In the genomic region with DNA sequence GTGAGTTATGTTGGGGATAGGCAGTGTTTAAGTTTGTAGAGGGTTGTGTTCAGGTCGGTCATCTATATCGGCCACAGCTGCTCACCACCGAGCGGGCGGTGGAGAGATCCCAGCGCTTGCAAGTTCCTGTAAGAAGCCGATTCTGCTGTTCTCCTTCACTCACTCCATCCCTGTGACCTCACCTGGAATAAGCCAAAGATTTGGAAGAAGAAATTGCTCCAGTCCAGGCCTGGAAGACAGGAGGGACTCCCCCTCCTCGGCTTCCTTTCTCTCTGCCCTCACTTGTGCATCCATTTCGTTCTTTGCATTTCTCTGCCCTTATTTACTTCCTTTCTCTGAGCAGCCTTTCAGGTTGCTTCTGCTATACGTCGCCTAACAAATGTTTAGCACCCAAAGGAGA, we compare ENCODE assay signal across 14 mouse cellular contexts.
DNase-seq lines count a peak whose midpoint lies in the region; ATAC-seq lines count a peak whose summit lies in the region.
"Had no signal": no experiment of that assay in that cellular context is flagged by ENCODE, and none has a peak within 500 bp of the region (broad histone marks: within the 10 kb centered on the region; RNA-seq: fewer than 3 reads in every experiment).

No protein-coding gene starts in this region.

- peaks cover 23% of the 10 kb centered on the region for H3K27me3 ChIP-seq in forebrain, embryonic 13.5 days
- H3K27me3 ChIP-seq in forebrain, embryonic 11.5 days (ENCODE audit: control insufficient read depth, insufficient read depth, low read length) = peaks cover 20% of the 10 kb centered on the region
- H3K27me3 ChIP-seq in midbrain, embryonic 13.5 days = peaks cover 20% of the 10 kb centered on the region
- H3K27me3 ChIP-seq in midbrain, embryonic 11.5 days (ENCODE audit: control insufficient read depth, insufficient read depth, low read length) = peaks cover 15% of the 10 kb centered on the region
- no peaks in the 10 kb centered on the region for H3K27me3 ChIP-seq in hindbrain, embryonic 15.5 days
- no peaks in the 10 kb centered on the region for H3K27me3 ChIP-seq in neural tube, embryonic 15.5 days (replicated peaks)

- no peaks in the 10 kb centered on the region for H3K9me3 ChIP-seq in forebrain, embryonic 13.5 days (replicated peaks)
- H3K9me3 ChIP-seq in forebrain, embryonic 11.5 days (ENCODE audit: control insufficient read depth, low read length) = no peaks in the 10 kb centered on the region
- no peaks in the 10 kb centered on the region for H3K9me3 ChIP-seq in midbrain, embryonic 13.5 days
- no peaks in the 10 kb centered on the region for H3K9me3 ChIP-seq in midbrain, embryonic 11.5 days (ENCODE audit: control insufficient read depth, low read length)
- H3K9me3 ChIP-seq in hindbrain, embryonic 15.5 days = no peaks in the 10 kb centered on the region
- H3K9me3 ChIP-seq in neural tube, embryonic 15.5 days (replicated peaks) = no peaks in the 10 kb centered on the region

- H3K4me3 ChIP-seq in forebrain, embryonic 13.5 days = peak overlapping the region; percentile 46; the same call in 1 of the 2 replicates
- H3K4me3 ChIP-seq in forebrain, embryonic 11.5 days (ENCODE audit: low read depth, low read length) = no peak overlapping the region
- H3K4me3 ChIP-seq in midbrain, embryonic 13.5 days (replicated peaks) = peak overlapping the region; percentile 51
- no peak overlapping the region for H3K4me3 ChIP-seq in midbrain, embryonic 11.5 days (ENCODE audit: low read depth, low read length)
- H3K4me3 ChIP-seq in hindbrain, embryonic 15.5 days = peak overlapping the region; percentile 49
- peak overlapping the region; percentile 52 for H3K4me3 ChIP-seq in neural tube, embryonic 15.5 days (replicated peaks)

- no peaks in the 10 kb centered on the region for H3K36me3 ChIP-seq in forebrain, embryonic 13.5 days (ENCODE audit: poor library complexity, severe bottlenecking)
- H3K36me3 ChIP-seq in forebrain, embryonic 11.5 days (ENCODE audit: control insufficient read depth, insufficient read depth, low read length) = no peaks in the 10 kb centered on the region
- H3K36me3 ChIP-seq in midbrain, embryonic 13.5 days = no peaks in the 10 kb centered on the region
- H3K36me3 ChIP-seq in midbrain, embryonic 11.5 days (ENCODE audit: control insufficient read depth, insufficient read depth, low read length) = no peaks in the 10 kb centered on the region
- no peaks in the 10 kb centered on the region for H3K36me3 ChIP-seq in hindbrain, embryonic 15.5 days
- no peaks in the 10 kb centered on the region for H3K36me3 ChIP-seq in neural tube, embryonic 15.5 days

- no peak for DNase-seq in forebrain, embryonic 11.5 days (ENCODE audit: low spot score)
- no peak for DNase-seq in midbrain, embryonic 11.5 days (ENCODE audit: low spot score, missing footprints)
- DNase-seq in heart, postnatal 4 days = no peak
- DNase-seq: gastrocnemius, postnatal 10 days; layer of hippocampus, postnatal 36 days; left cerebral cortex, postnatal 4 days; lung, adult 18-20 months had no signal

- ATAC-seq in forebrain, embryonic 13.5 days = no peak
- no peak for ATAC-seq in forebrain, embryonic 11.5 days (replicated peaks; ENCODE audit: low FRiP score)
- no peak for ATAC-seq in midbrain, embryonic 13.5 days
- ATAC-seq in midbrain, embryonic 11.5 days (ENCODE audit: low FRiP score) = no peak
- no peak for ATAC-seq in hindbrain, embryonic 15.5 days (ENCODE audit: low FRiP score, low read depth)
- ATAC-seq in neural tube, embryonic 15.5 days (ENCODE audit: low FRiP score) = no peak
- ATAC-seq: inflammation-experienced regulatory T-cells, adult 6 months; Patski had no signal

- H3K27ac ChIP-seq in forebrain, embryonic 13.5 days = no peak overlapping the region
- no peak overlapping the region for H3K27ac ChIP-seq in forebrain, embryonic 11.5 days (ENCODE audit: low read depth, low read length)
- H3K27ac ChIP-seq in midbrain, embryonic 13.5 days = no peak overlapping the region
- H3K27ac ChIP-seq in midbrain, embryonic 11.5 days (ENCODE audit: low read depth, low read length) = no peak overlapping the region
- no peak overlapping the region for H3K27ac ChIP-seq in hindbrain, embryonic 15.5 days (replicated peaks)
- H3K27ac ChIP-seq in neural tube, embryonic 15.5 days (replicated peaks) = no peak overlapping the region
- H3K27ac ChIP-seq: stomach, postnatal 0 days had no signal

- peak overlapping the region; percentile 70 for H3K4me2 ChIP-seq in forebrain, embryonic 13.5 days
- H3K4me2 ChIP-seq in forebrain, embryonic 11.5 days (ENCODE audit: low read depth, low read length, severe bottlenecking) = no peak overlapping the region
- peak overlapping the region; percentile 67 for H3K4me2 ChIP-seq in midbrain, embryonic 13.5 days (replicated peaks)
- no peak overlapping the region for H3K4me2 ChIP-seq in midbrain, embryonic 11.5 days
- H3K4me2 ChIP-seq in hindbrain, embryonic 15.5 days = peak overlapping the region; percentile 73
- peak overlapping the region; percentile 76 for H3K4me2 ChIP-seq in neural tube, embryonic 15.5 days

- 86% methylated on average over 11 of the region's 11 CpGs for WGBS in forebrain, embryonic 13.5 days
- 88% methylated on average over 11 of the region's 11 CpGs for WGBS in forebrain, embryonic 11.5 days
- 91% methylated on average over 11 of the region's 11 CpGs for WGBS in midbrain, embryonic 13.5 days
- WGBS in midbrain, embryonic 11.5 days = 92% methylated on average over 11 of the region's 11 CpGs
- WGBS in hindbrain, embryonic 15.5 days = 80% methylated on average over 11 of the region's 11 CpGs
- 80% methylated on average over 11 of the region's 11 CpGs for WGBS in neural tube, embryonic 15.5 days

- H3K9ac ChIP-seq in forebrain, embryonic 13.5 days = no peak overlapping the region
- H3K9ac ChIP-seq in forebrain, embryonic 11.5 days (ENCODE audit: low read length) = no peak overlapping the region
- H3K9ac ChIP-seq in midbrain, embryonic 13.5 days (replicated peaks) = no peak overlapping the region
- no peak overlapping the region for H3K9ac ChIP-seq in midbrain, embryonic 11.5 days (ENCODE audit: low read length)
- peak overlapping the region; percentile 4; the same call in 1 of the 2 replicates for H3K9ac ChIP-seq in hindbrain, embryonic 15.5 days
- 0 out of 2 replicates have a peak overlapping the region, but pooled peaks have one; percentile 60 for H3K9ac ChIP-seq in neural tube, embryonic 15.5 days (replicated peaks)

- H3K4me1 ChIP-seq in forebrain, embryonic 13.5 days = peaks cover 18% of the 10 kb centered on the region
- peaks cover 6% of the 10 kb centered on the region; the same call in 1 of the 2 replicates for H3K4me1 ChIP-seq in forebrain, embryonic 11.5 days (replicated peaks; ENCODE audit: control insufficient read depth, insufficient read depth, low read length)
- peaks cover 14% of the 10 kb centered on the region for H3K4me1 ChIP-seq in midbrain, embryonic 13.5 days (replicated peaks)
- H3K4me1 ChIP-seq in midbrain, embryonic 11.5 days (ENCODE audit: control insufficient read depth, insufficient read depth, low read length) = no peaks in the 10 kb centered on the region; the same call in 1 of the 2 replicates
- peaks cover 28% of the 10 kb centered on the region for H3K4me1 ChIP-seq in hindbrain, embryonic 15.5 days (replicated peaks)
- H3K4me1 ChIP-seq in neural tube, embryonic 15.5 days = peaks cover 36% of the 10 kb centered on the region

Comparison
In these comparisons a context has a peak if more than half of its experiments do, and no peak if none do; other contexts are left out.
1. H3K4me2 ChIP-seq: peak in forebrain, embryonic 13.5 days (single experiment), midbrain, embryonic 13.5 days (single experiment), hindbrain, embryonic 15.5 days (single experiment) and neural tube, embryonic 15.5 days (single experiment); none in forebrain, embryonic 11.5 days (single experiment) and midbrain, embryonic 11.5 days (single experiment).
2. H3K4me3 ChIP-seq: peak in forebrain, embryonic 13.5 days (single experiment), midbrain, embryonic 13.5 days (single experiment), hindbrain, embryonic 15.5 days (single experiment) and neural tube, embryonic 15.5 days (single experiment); none in forebrain, embryonic 11.5 days (single experiment) and midbrain, embryonic 11.5 days (single experiment).
3. H3K9ac ChIP-seq: peak in hindbrain, embryonic 15.5 days (single experiment) and neural tube, embryonic 15.5 days (single experiment); none in forebrain, embryonic 13.5 days (single experiment), forebrain, embryonic 11.5 days (single experiment), midbrain, embryonic 13.5 days (single experiment) and midbrain, embryonic 11.5 days (single experiment).